12 mouse cellular contexts compared by ENCODE assay signal in genomic region chr19:10393471-10393870, GRCm38 (mm10). TPM values are rescaled to one million over a fixed set of nuclear protein-coding genes. Genes with fewer than 3 reads are reported as not detected.
DNase-seq lines count a peak whose midpoint lies in the region; ATAC-seq and TF ChIP-seq lines count a peak whose summit lies in the region.
"Had no signal": no experiment of that assay in that cellular context is flagged by ENCODE, and none has a peak within 500 bp of the region (broad histone marks: within the 10 kb centered on the region; RNA-seq: fewer than 3 reads in every experiment).

No protein-coding gene starts in this region.

- H3K27ac ChIP-seq in forebrain, postnatal 0 days (ENCODE audit: low read depth, low read length): no peak overlapping the region
- no peak overlapping the region for H3K27ac ChIP-seq in forebrain, embryonic 12.5 days
- no peak overlapping the region for H3K27ac ChIP-seq in kidney, embryonic 16.5 days (ENCODE audit: low read length)
- H3K27ac ChIP-seq in cerebellum, adult 2 months (ENCODE audit: insufficient read depth, low read length): 0 out of 2 replicates have a peak overlapping the region, but pooled peaks have one; percentile 3
- H3K27ac ChIP-seq: intestine, embryonic 15.5 days had no signal

- H3K4me3 ChIP-seq in forebrain, postnatal 0 days (ENCODE audit: low read depth, low read length): no peak overlapping the region
- no peak overlapping the region for H3K4me3 ChIP-seq in forebrain, embryonic 12.5 days (replicated peaks)
- no peak overlapping the region for H3K4me3 ChIP-seq in kidney, embryonic 16.5 days (ENCODE audit: low read length)
- H3K4me3 ChIP-seq in cerebellum, adult 2 months (replicated peaks; ENCODE audit: insufficient read depth, low read depth, low read length): peak overlapping the region; percentile 9
- H3K4me3 ChIP-seq: intestine, embryonic 15.5 days; midbrain, embryonic 12.5 days had no signal

- no peaks in the 10 kb centered on the region for H3K36me3 ChIP-seq in forebrain, postnatal 0 days (ENCODE audit: insufficient read depth)
- no peaks in the 10 kb centered on the region for H3K36me3 ChIP-seq in forebrain, embryonic 12.5 days (replicated peaks)
- no peaks in the 10 kb centered on the region for H3K36me3 ChIP-seq in kidney, embryonic 16.5 days (ENCODE audit: insufficient read depth, low read length)
- H3K36me3 ChIP-seq: intestine, embryonic 15.5 days; midbrain, embryonic 12.5 days had no signal

- H3K9me3 ChIP-seq in forebrain, postnatal 0 days (ENCODE audit: low read length): no peaks in the 10 kb centered on the region
- H3K9me3 ChIP-seq in forebrain, embryonic 12.5 days: no peaks in the 10 kb centered on the region
- H3K9me3 ChIP-seq in kidney, embryonic 16.5 days (ENCODE audit: low read length): no peaks in the 10 kb centered on the region
- H3K9me3 ChIP-seq: intestine, embryonic 15.5 days; midbrain, embryonic 12.5 days had no signal

- H3K4me2 ChIP-seq in forebrain, postnatal 0 days (ENCODE audit: low read depth): peak overlapping the region; percentile 35
- no peak overlapping the region for H3K4me2 ChIP-seq in forebrain, embryonic 12.5 days
- H3K4me2 ChIP-seq in kidney, embryonic 16.5 days (replicated peaks; ENCODE audit: low read depth, low read length): no peak overlapping the region
- H3K4me2 ChIP-seq: intestine, embryonic 15.5 days; midbrain, embryonic 12.5 days had no signal

- intact Hi-C loops in heart, postnatal 36 days (cut with DNase I): loop anchor here (2.0 kb wide), 1 partner anchor 41 kb away; no protein-coding TSS in a partner anchor

- TF ChIP-seq CTCF in forebrain, postnatal 0 days (IDR thresholded peaks at IDR 0.05; ENCODE audit: low read depth): no peak
- TF ChIP-seq CTCF in cerebellum, adult 2 months (IDR thresholded peaks at IDR 0.05; ENCODE audit: borderline replicate concordance, insufficient read depth, low read depth, low read length): no peak

- no peak for TF ChIP-seq POLR2A in cerebellum, adult 2 months (IDR thresholded peaks at IDR 0.05; ENCODE audit: borderline replicate concordance, insufficient read depth, low read length)

- no peak overlapping the region for H3K9ac ChIP-seq in forebrain, postnatal 0 days
- H3K9ac ChIP-seq in forebrain, embryonic 12.5 days: no peak overlapping the region
- H3K9ac ChIP-seq in kidney, embryonic 16.5 days (replicated peaks; ENCODE audit: low read length): no peak overlapping the region
- H3K9ac ChIP-seq: intestine, embryonic 15.5 days; midbrain, embryonic 12.5 days had no signal

- no peak for ATAC-seq in forebrain, postnatal 0 days
- no peak for ATAC-seq in forebrain, embryonic 12.5 days (ENCODE audit: low FRiP score)
- no peak for ATAC-seq in kidney, embryonic 16.5 days (ENCODE audit: low FRiP score, low TSS enrichment)
- ATAC-seq: intestine, embryonic 15.5 days had no signal

- H3K27me3 ChIP-seq in forebrain, postnatal 0 days (ENCODE audit: insufficient read depth, low read length): no peaks in the 10 kb centered on the region
- H3K27me3 ChIP-seq in forebrain, embryonic 12.5 days: peaks cover 28% of the 10 kb centered on the region
- peaks cover 12% of the 10 kb centered on the region for H3K27me3 ChIP-seq in kidney, embryonic 16.5 days (ENCODE audit: insufficient read depth, low read length)
- H3K27me3 ChIP-seq in cerebellum, adult 2 months (ENCODE audit: control insufficient read depth, insufficient read depth, low read length): no peaks in the 10 kb centered on the region

- 80% methylated on average over 6 of the region's 6 CpGs for WGBS in forebrain, postnatal 0 days
- WGBS in forebrain, embryonic 12.5 days: 92% methylated on average over 6 of the region's 6 CpGs
- whole genome bisulfite sequencing in kidney, embryonic 16.5 days: 90% methylated on average over 6 of the region's 6 CpGs
- 11% methylated on average over 6 of the region's 6 CpGs for WGBS in cerebellum, adult 2 months

- H3K4me1 ChIP-seq in forebrain, postnatal 0 days (ENCODE audit: insufficient read depth): peaks cover 10% of the 10 kb centered on the region
- peaks cover 57% of the 10 kb centered on the region for H3K4me1 ChIP-seq in forebrain, embryonic 12.5 days
- H3K4me1 ChIP-seq in kidney, embryonic 16.5 days (ENCODE audit: insufficient read depth, low read length): peaks cover 8% of the 10 kb centered on the region
- peaks cover 56% of the 10 kb centered on the region for H3K4me1 ChIP-seq in cerebellum, adult 2 months (ENCODE audit: control insufficient read depth, insufficient read depth, low read length)

- no peak for DNase-seq in forebrain, postnatal 0 days
- DNase-seq in kidney, adult 9 months: peak; percentile 49
- peak; percentile 72 for DNase-seq in cerebellum, adult 2 months
- peak; percentile 41 to 55 for DNase-seq in heart, postnatal 36 days
- no peak for DNase-seq in urinary bladder, adult 18-20 months (ENCODE audit: low spot score in 2 of 2)
- DNase-seq in thymus, postnatal 4 days: no peak
- DNase-seq: lung, postnatal 10 days; right cerebral cortex, postnatal 4 days had no signal

RNA-seq across cellular contexts. Expression of gene Syt7, which starts 4.6 kb away (rescaled TPM):
- total RNA-seq in forebrain, postnatal 0 days (2014; rRNA removed): 91.6 and 110 TPM in 2 replicates
- 14.9 and 19.2 TPM in 2 replicates for polyA plus RNA-seq in forebrain, postnatal 0 days (2015; fragmentation: Nextera tagmentation; extraction: Ambion mirVana)
- 2.7 and 5.5 TPM in 2 replicates for polyA plus RNA-seq in forebrain, embryonic 12.5 days (2016; fragmentation: Nextera tagmentation; extraction: Ambion mirVana)
- polyA plus RNA-seq in kidney, embryonic 16.5 days (2015; fragmentation: Nextera tagmentation; extraction: Ambion mirVana): 0.96 and 1.6 TPM in 2 replicates
- 173 and 187 TPM in 2 replicates for polyA plus RNA-seq in cerebellum, adult 2 months (2012; rRNA removed)
- total RNA-seq in heart, postnatal 36 days (2021): 10 to 100 TPM; 39.4 to 41.6 TPM

Comparison
In these comparisons a context has a peak if more than half of its experiments do, and no peak if none do; other contexts are left out.
1. DNase-seq: peak in kidney, adult 9 months (single experiment), cerebellum, adult 2 months (2 of 2) and heart, postnatal 36 days (2 of 2); none in forebrain, postnatal 0 days (single experiment), urinary bladder, adult 18-20 months (0 of 2) and thymus, postnatal 4 days (single experiment).